Mouse (Mus musculus): ENCODE data around the gene Stx6. TPM values are rescaled to one million over a fixed set of nuclear protein-coding genes. Genes with fewer than 3 reads are reported as not detected.

Stx6 gene
- polyA plus RNA-seq, 1 experiment, result 20.4 TPM

- 75% methylated on average over 8 of the region's 8 CpGs for WGBS
- DNase-seq (ENCODE audit: low read depth, low spot score), result no peak
These were observed 46.1 kb downstream of the Stx6 start for GRCm38 (mm10) chr1:155204560-155205162.

GRCm38 (mm10) chr1:155205311-155205710 is 46.8 kb downstream of the Stx6 start:
- DNase-seq (ENCODE audit: low read depth, low spot score), result no peak
- WGBS, result 42% methylated on average over 7 of the region's 7 CpGs

GRCm38 (mm10) chr1:155205822-155206660 is 47.5 kb downstream of the Stx6 start:
- WGBS, result 71% methylated on average over 19 of the region's 19 CpGs
- DNase-seq (ENCODE audit: low read depth, low spot score), result no peak

- 62% methylated on average over 3 of the region's 3 CpGs for WGBS
- no peak for DNase-seq (ENCODE audit: low read depth, low spot score)
These were observed 49.3 kb downstream of the Stx6 start for GRCm38 (mm10) chr1:155207859-155208258.

GRCm38 (mm10) chr1:155210011-155210763 is 51.7 kb downstream of the Stx6 start:
- DNase-seq (ENCODE audit: low read depth, low spot score), result no peak
- WGBS, result 43% methylated on average over 11 of the region's 11 CpGs

GRCm38 (mm10) chr1:155211017-155211416 is 52.5 kb downstream of the Stx6 start:
- no peak for DNase-seq (ENCODE audit: low read depth, low spot score)
- WGBS, result 72% methylated on average over 7 of the region's 7 CpGs

GRCm38 (mm10) chr1:155212081-155212480 is 53.6 kb downstream of the Stx6 start:
- no peak for DNase-seq (ENCODE audit: low read depth, low spot score)
- WGBS, result 61% methylated on average over 4 of the region's 4 CpGs

- no peak for DNase-seq (ENCODE audit: low read depth, low spot score)
- 42% methylated on average over 6 of the region's 6 CpGs for WGBS
These were observed 54.0 kb downstream of the Stx6 start for GRCm38 (mm10) chr1:155212493-155212892.

GRCm38 (mm10) chr1:155212936-155213774 is 54.6 kb downstream of the Stx6 start:
- no peak for DNase-seq (ENCODE audit: low read depth, low spot score)
- 30% methylated on average over 18 of the region's 18 CpGs for WGBS

GRCm38 (mm10) chr1:155213912-155214311 is 55.4 kb downstream of the Stx6 start:
- no peak for DNase-seq (ENCODE audit: low read depth, low spot score)
- 49% methylated on average over 7 of the region's 7 CpGs for WGBS

- DNase-seq (ENCODE audit: low read depth, low spot score), result no peak
- 63% methylated on average over 9 of the region's 9 CpGs for WGBS
These were observed 56.7 kb downstream of the Stx6 start for GRCm38 (mm10) chr1:155215066-155215764.

- WGBS, result 80% methylated on average over 11 of the region's 11 CpGs
These were observed 57.8 kb downstream of the Stx6 start for GRCm38 (mm10) chr1:155216313-155216712.

GRCm38 (mm10) chr1:155216844-155217243 is 58.3 kb downstream of the Stx6 start:
- WGBS, result 86% methylated on average over 6 of the region's 6 CpGs
- DNase-seq (ENCODE audit: low read depth, low spot score), result no peak

More at GRCm38 (mm10) chr1:155216313-155216712, 57.8 kb downstream of the Stx6 start:
- DNase-seq (ENCODE audit: low read depth, low spot score), result no peak

- no peak for DNase-seq (ENCODE audit: low read depth, low spot score)
- WGBS, result 50% methylated on average over 9 of the region's 9 CpGs
These were observed 59.5 kb downstream of the Stx6 start for GRCm38 (mm10) chr1:155217865-155218541.

- no peak for DNase-seq (ENCODE audit: low read depth, low spot score)
- WGBS, result 58% methylated on average over 5 of the region's 5 CpGs
These were observed 60.4 kb downstream of the Stx6 start for GRCm38 (mm10) chr1:155218924-155219323.

GRCm38 (mm10) chr1:155222101-155222669 is 63.7 kb downstream of the Stx6 start:
- DNase-seq (ENCODE audit: low read depth, low spot score), result no peak
- 73% methylated on average over 11 of the region's 11 CpGs for WGBS

- DNase-seq (ENCODE audit: low read depth, low spot score), result no peak
- 92% methylated on average over 6 of the region's 6 CpGs for WGBS
These were observed 64.5 kb downstream of the Stx6 start for GRCm38 (mm10) chr1:155223036-155223435.

All from large intestine, adult 2 months (tissue).